In genomic region chr17:5780213-5780975, GRCm38 (mm10) we compare ENCODE assay signal across 19 mouse cellular contexts.
A peak's percentile ranks its signal among the peaks of the same experiment; 100 is the strongest.
DNase-seq lines count a peak whose midpoint lies in the region; ATAC-seq and TF ChIP-seq lines count a peak whose summit lies in the region.
"Had no signal": no experiment of that assay in that cellular context is flagged by ENCODE, and none has a peak within 500 bp of the region (broad histone marks: within the 10 kb centered on the region; RNA-seq: fewer than 3 reads in every experiment).

No protein-coding gene starts in this region.

- intact Hi-C loops in heart, postnatal 10 days (cut with DNase I), result loop anchor here (1.0 kb wide), 1 partner anchor 8 kb away; no protein-coding TSS in a partner anchor
- intact Hi-C loops in heart, postnatal 25 days (cut with DNase I), result no loop called here
- intact Hi-C loops in gastrocnemius, postnatal 14 days (cut with DNase I; ENCODE audit: low total_unique reads), result no loop called here

- WGBS in midbrain, embryonic 11.5 days, result 82% methylated on average over 5 of the region's 5 CpGs
- WGBS in midbrain, postnatal 0 days, result 80% methylated on average over 5 of the region's 5 CpGs
- WGBS in kidney, embryonic 14.5 days, result 84% methylated on average over 5 of the region's 5 CpGs

- H3K4me1 ChIP-seq in midbrain, embryonic 11.5 days (ENCODE audit: control insufficient read depth, insufficient read depth, low read length), result no peaks in the 10 kb centered on the region
- no peaks in the 10 kb centered on the region for H3K4me1 ChIP-seq in midbrain, postnatal 0 days (ENCODE audit: insufficient read depth, low read length)
- H3K4me1 ChIP-seq in kidney, embryonic 14.5 days (ENCODE audit: control insufficient read depth, insufficient read depth, low read length), result no peaks in the 10 kb centered on the region

- no peak for TF ChIP-seq CTCF in midbrain, postnatal 0 days (IDR thresholded peaks at IDR 0.05)

- H3K9ac ChIP-seq in midbrain, embryonic 11.5 days (ENCODE audit: low read length), result no peak overlapping the region
- no peak overlapping the region for H3K9ac ChIP-seq in midbrain, postnatal 0 days (replicated peaks; ENCODE audit: low read length, poor library complexity, severe bottlenecking)
- H3K9ac ChIP-seq in kidney, embryonic 14.5 days (ENCODE audit: low read depth, low read length), result no peak overlapping the region
- H3K9ac ChIP-seq: embryonic facial prominence, embryonic 15.5 days; heart, embryonic 13.5 days; liver, postnatal 0 days had no signal

- no peaks in the 10 kb centered on the region for H3K36me3 ChIP-seq in midbrain, embryonic 11.5 days (ENCODE audit: control insufficient read depth, insufficient read depth, low read length)
- no peaks in the 10 kb centered on the region for H3K36me3 ChIP-seq in midbrain, postnatal 0 days (ENCODE audit: insufficient read depth, low read length)
- H3K36me3 ChIP-seq in kidney, embryonic 14.5 days (ENCODE audit: control insufficient read depth, insufficient read depth, low read length), result no peaks in the 10 kb centered on the region
- H3K36me3 ChIP-seq: embryonic facial prominence, embryonic 15.5 days; heart, embryonic 13.5 days had no signal

- H3K27ac ChIP-seq in midbrain, embryonic 11.5 days (ENCODE audit: low read depth, low read length), result no peak overlapping the region
- H3K27ac ChIP-seq in midbrain, postnatal 0 days (ENCODE audit: low read depth, low read length), result no peak overlapping the region
- H3K27ac ChIP-seq in kidney, embryonic 14.5 days (ENCODE audit: low read depth, low read length), result no peak overlapping the region
- H3K27ac ChIP-seq: embryonic facial prominence, embryonic 15.5 days; heart, embryonic 13.5 days; kidney, postnatal 0 days had no signal

- DNase-seq in adrenal gland, adult 2 months, result peak; percentile 42
- DNase-seq in adrenal gland, adult 8-10 months, result no peak
- DNase-seq in heart, postnatal 10 days, result peak; percentile 57 to 63
- no peak for DNase-seq in heart, postnatal 25 days (ENCODE audit: low spot score)
- DNase-seq in midbrain, embryonic 11.5 days (ENCODE audit: low spot score, missing footprints), result peak; percentile 12
- DNase-seq in midbrain, postnatal 0 days (ENCODE audit: low spot score), result no peak
- DNase-seq in gastrocnemius, postnatal 14 days, result peak; percentile 71
- DNase-seq: cerebellum, adult 11-12 months; cerebellum, postnatal 25 days; embryo, embryonic 11 days; kidney, adult 11 months; liver, postnatal 0 days; lung, postnatal 14 days; right cerebral cortex, adult 18-20 months had no signal

- H3K4me2 ChIP-seq in midbrain, embryonic 11.5 days, result no peak overlapping the region
- H3K4me2 ChIP-seq in midbrain, postnatal 0 days (ENCODE audit: low read depth, low read length, poor library complexity, severe bottlenecking), result no peak overlapping the region
- H3K4me2 ChIP-seq in kidney, embryonic 14.5 days (replicated peaks; ENCODE audit: low read depth, low read length), result no peak overlapping the region
- H3K4me2 ChIP-seq: embryonic facial prominence, embryonic 15.5 days; heart, embryonic 13.5 days had no signal

- ATAC-seq in midbrain, embryonic 11.5 days (ENCODE audit: low FRiP score), result no peak
- ATAC-seq in midbrain, postnatal 0 days (ENCODE audit: low FRiP score), result no peak
- no peak for ATAC-seq in kidney, embryonic 14.5 days (ENCODE audit: low FRiP score, low TSS enrichment)
- ATAC-seq: forebrain, embryonic 16.5 days; liver, postnatal 0 days had no signal

- H3K27me3 ChIP-seq in midbrain, embryonic 11.5 days (ENCODE audit: control insufficient read depth, insufficient read depth, low read length), result no peaks in the 10 kb centered on the region
- no peaks in the 10 kb centered on the region for H3K27me3 ChIP-seq in midbrain, postnatal 0 days (ENCODE audit: insufficient read depth, low read length)
- no peaks in the 10 kb centered on the region for H3K27me3 ChIP-seq in kidney, embryonic 14.5 days (ENCODE audit: control insufficient read depth, insufficient read depth, low read length)
- H3K27me3 ChIP-seq: embryonic facial prominence, embryonic 15.5 days; heart, embryonic 13.5 days had no signal

- no peak overlapping the region for H3K4me3 ChIP-seq in midbrain, embryonic 11.5 days (ENCODE audit: low read depth, low read length)
- H3K4me3 ChIP-seq in midbrain, postnatal 0 days (ENCODE audit: low read depth, low read length), result no peak overlapping the region
- H3K4me3 ChIP-seq in kidney, embryonic 14.5 days (ENCODE audit: low read length), result no peak overlapping the region
- H3K4me3 ChIP-seq: embryonic facial prominence, embryonic 15.5 days; heart, embryonic 13.5 days had no signal

- no peaks in the 10 kb centered on the region for H3K9me3 ChIP-seq in midbrain, embryonic 11.5 days (ENCODE audit: control insufficient read depth, low read length)
- no peaks in the 10 kb centered on the region for H3K9me3 ChIP-seq in midbrain, postnatal 0 days (ENCODE audit: low read length)
- no peaks in the 10 kb centered on the region for H3K9me3 ChIP-seq in kidney, embryonic 14.5 days (ENCODE audit: control insufficient read depth, low read length)
- H3K9me3 ChIP-seq: embryonic facial prominence, embryonic 15.5 days had no signal

Comparison
In these comparisons a context has a peak if more than half of its experiments do, and no peak if none do; other contexts are left out.
1. DNase-seq: peak in adrenal gland, adult 2 months (single experiment), heart, postnatal 10 days (2 of 2), midbrain, embryonic 11.5 days (single experiment) and gastrocnemius, postnatal 14 days (single experiment); none in adrenal gland, adult 8-10 months (single experiment), heart, postnatal 25 days (single experiment) and midbrain, postnatal 0 days (single experiment).